Mouse (Mus musculus) bone marrow, adult 2 months (tissue): Measurements from ENCODE around the gene Ttc30b. TPM values are rescaled to one million over a fixed set of nuclear protein-coding genes. Genes with fewer than 3 reads are reported as not detected.

Experiments used
- H3K27ac ChIP-seq: fragments of 200-500 bp; 2 replicates; pipeline ENCODE4 v1.5.1; 2012; ENCODE audit warnings: low read depth, mild to moderate bottlenecking, control low read depth, inconsistent platforms, low read length; ENCODE audit not compliant: control insufficient read depth, poor library complexity, insufficient read depth
- H3K4me1 ChIP-seq: fragments of 200-500 bp; 2 replicates; pipeline ENCODE4 v1.6.1; 2011; ENCODE audit warnings: low read length; ENCODE audit not compliant: control insufficient read depth, insufficient read depth
- H3K4me3 ChIP-seq: fragments of 200-500 bp; replicated peaks from 2 replicates; pipeline ENCODE3; 2011; ENCODE audit warnings: mild to moderate bottlenecking, low read depth, low read length, control low read depth; ENCODE audit not compliant: control insufficient read depth
- CTCF ChIP-seq: fragments of 200-500 bp; IDR thresholded peaks from 2 replicates; pipeline ENCODE4 v1.5.1; 2011; ENCODE audit warnings: low read length, control low read depth; ENCODE audit not compliant: control insufficient read depth, insufficient read depth
- POLR2A ChIP-seq: fragments of 200-500 bp; IDR thresholded peaks from 2 replicates; pipeline ENCODE4 v1.6.1; 2011; ENCODE audit warnings: low read depth, mild to moderate bottlenecking, control low read depth, low read length, borderline replicate concordance; ENCODE audit not compliant: control insufficient read depth
- WGBS: fragments of 180-500 bp; shearing (Covaris S2); methylation state at CpG from one replicate; pipeline ENCODE4 v1.1.7; 2018; 5-methylcytosine and 5-hydroxymethylcytosine counted together
- polyA plus RNA-seq: library from polyadenylated mRNA; stranded (reverse); fragments of >200 nt; gene quantifications from 2 replicates; pipeline ENCODE4 v1.2.4, GENCODE M21; 2011; ENCODE audit warnings: low replicate concordance; ENCODE audit not compliant: missing spikeins, insufficient read depth, insufficient read length

Gene Ttc30b
- polyA plus RNA-seq, 1 experiment, result 1.4 TPM

DNA sequence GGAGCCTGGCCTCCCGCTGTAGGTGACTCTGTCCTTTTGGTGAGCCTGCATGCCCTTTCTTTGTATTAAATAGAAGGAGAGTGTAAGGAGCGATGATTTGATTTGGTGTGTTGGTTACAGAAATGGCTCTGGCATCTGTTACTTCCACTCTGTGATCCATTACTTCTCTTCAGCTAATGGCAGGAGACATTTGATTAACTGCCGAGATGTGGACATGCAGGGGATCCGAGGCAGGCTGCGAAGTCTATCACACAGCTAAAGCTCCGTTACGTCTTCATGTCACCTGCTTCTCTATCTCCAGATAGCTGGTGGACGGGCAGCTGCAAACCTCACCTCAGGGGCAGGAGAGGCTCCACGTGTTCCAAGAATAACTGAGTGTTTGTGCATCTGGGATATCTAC lies 35.7 kb upstream of the Ttc30b start:
- WGBS, result 81% methylated on average over 9 of the region's 9 CpGs
- H3K27ac ChIP-seq, result no peak overlapping the region
- TF ChIP-seq CTCF, result no peak
- TF ChIP-seq POLR2A, result no peak
- H3K4me3 ChIP-seq, result no peak overlapping the region
- no peaks in the 10 kb centered on the region; the same call in 1 of the 2 replicates for H3K4me1 ChIP-seq

DNA sequence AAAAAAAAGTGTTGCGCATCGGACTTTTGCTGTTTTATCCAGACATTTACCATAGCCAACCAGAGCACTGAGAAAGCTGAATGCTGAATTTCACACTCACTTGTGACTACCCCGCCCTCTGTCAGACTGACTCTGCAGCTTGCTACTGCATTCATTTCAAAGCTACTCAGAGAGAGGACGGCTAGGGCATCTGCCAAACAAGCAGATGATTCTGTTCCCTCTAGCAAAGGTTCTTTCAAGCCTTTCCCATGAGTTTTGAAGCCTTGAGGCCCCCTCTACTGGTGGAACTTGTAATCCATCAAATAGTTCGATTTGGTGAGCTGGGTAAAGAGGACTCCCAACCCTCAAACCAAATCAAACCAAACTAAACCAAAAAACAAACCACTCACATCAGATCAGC lies 26.6 kb upstream of the Ttc30b start:
- 15% methylated on average over 5 of the region's 5 CpGs for WGBS
- H3K27ac ChIP-seq, result no peak overlapping the region
- TF ChIP-seq CTCF, result no peak
- TF ChIP-seq POLR2A, result no peak
- H3K4me1 ChIP-seq, result no peaks in the 10 kb centered on the region
- no peak overlapping the region for H3K4me3 ChIP-seq

DNA sequence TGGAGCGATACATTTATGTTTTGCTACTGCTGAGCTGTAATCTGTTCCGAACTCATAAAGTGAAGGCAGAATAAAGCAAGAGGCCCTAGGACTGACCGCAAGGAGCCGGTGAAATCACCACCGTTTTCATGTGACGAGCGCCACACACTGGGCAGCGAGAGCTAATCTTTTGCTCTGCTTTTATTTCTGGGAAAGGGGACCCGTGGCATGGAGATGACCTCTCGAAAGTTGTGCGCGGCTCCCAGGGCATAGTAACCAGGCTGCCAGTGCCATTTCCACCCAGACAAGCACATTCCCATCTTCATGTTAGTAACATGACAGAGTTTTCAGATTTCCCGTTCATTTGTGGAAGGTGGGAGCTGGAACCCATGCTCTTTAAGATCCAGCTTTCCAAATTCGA lies 26.1 kb upstream of the Ttc30b start:
- H3K4me1 ChIP-seq, result no peaks in the 10 kb centered on the region
- H3K4me3 ChIP-seq, result no peak overlapping the region
- H3K27ac ChIP-seq, result no peak overlapping the region
- TF ChIP-seq CTCF (peak; percentile 49; the same call in 1 of the 2 replicates), POLR2A (no peak)
- 9% methylated on average over 14 of the region's 14 CpGs for WGBS

DNA sequence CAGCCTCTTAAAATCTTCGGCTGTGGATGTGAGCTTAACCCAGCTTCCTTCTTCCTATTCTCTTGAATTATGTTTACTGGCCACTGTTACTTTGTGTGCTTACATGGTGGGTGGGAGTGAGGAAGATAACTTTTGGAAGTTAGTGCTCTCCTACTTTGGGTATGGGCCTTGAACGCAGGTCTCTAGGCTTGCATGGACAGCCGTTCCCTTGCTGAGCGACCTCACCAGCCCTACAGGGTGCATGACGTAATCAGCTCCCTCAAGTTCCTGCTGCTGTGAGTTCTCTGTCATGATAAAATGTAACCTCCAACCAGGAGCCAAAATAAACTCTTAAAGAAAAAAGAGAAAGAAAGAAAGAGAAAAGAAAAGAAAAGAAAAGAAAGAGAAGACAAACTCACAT lies 25.7 kb upstream of the Ttc30b start:
- WGBS, result 42% methylated on average over 5 of the region's 5 CpGs
- H3K27ac ChIP-seq, result no peak overlapping the region
- no peaks in the 10 kb centered on the region for H3K4me1 ChIP-seq
- TF ChIP-seq POLR2A, result no peak
- TF ChIP-seq CTCF, result no peak
- no peak overlapping the region for H3K4me3 ChIP-seq

DNA sequence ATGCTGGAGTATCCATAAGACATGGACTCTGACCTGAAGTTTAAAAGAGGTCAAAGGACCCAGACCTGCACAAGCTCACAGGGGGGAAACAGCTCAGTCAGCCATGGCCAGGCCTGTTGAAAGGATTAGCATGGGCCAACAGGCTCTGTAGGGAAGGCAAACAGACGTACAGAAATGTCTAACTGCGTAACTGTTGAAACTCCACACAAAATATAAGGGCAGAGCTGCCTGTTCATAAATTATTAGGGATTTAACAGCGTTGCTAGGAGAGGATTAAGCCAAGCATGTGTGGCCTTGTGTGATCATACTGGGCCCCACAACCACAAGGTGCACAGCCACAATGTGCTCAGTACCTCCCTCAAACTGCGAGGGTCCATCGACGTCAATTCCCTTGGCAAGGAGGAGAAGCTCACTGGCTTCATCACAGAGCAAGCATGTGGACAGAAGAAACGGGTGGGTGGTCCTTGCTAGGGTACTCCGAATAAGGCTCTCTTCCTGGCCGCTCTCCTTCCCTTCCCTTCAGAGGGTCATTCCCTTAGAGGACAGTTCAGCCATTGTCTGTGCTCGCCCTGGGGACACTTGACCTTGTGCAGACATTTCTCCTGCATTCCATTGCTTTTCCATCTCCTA lies 24.9 kb upstream of the Ttc30b start:
- TF ChIP-seq POLR2A (no peak), CTCF (no peak)
- H3K4me3 ChIP-seq, result no peak overlapping the region
- no peaks in the 10 kb centered on the region for H3K4me1 ChIP-seq
- no peak overlapping the region for H3K27ac ChIP-seq
- WGBS, result 81% methylated on average over 10 of the region's 10 CpGs

DNA sequence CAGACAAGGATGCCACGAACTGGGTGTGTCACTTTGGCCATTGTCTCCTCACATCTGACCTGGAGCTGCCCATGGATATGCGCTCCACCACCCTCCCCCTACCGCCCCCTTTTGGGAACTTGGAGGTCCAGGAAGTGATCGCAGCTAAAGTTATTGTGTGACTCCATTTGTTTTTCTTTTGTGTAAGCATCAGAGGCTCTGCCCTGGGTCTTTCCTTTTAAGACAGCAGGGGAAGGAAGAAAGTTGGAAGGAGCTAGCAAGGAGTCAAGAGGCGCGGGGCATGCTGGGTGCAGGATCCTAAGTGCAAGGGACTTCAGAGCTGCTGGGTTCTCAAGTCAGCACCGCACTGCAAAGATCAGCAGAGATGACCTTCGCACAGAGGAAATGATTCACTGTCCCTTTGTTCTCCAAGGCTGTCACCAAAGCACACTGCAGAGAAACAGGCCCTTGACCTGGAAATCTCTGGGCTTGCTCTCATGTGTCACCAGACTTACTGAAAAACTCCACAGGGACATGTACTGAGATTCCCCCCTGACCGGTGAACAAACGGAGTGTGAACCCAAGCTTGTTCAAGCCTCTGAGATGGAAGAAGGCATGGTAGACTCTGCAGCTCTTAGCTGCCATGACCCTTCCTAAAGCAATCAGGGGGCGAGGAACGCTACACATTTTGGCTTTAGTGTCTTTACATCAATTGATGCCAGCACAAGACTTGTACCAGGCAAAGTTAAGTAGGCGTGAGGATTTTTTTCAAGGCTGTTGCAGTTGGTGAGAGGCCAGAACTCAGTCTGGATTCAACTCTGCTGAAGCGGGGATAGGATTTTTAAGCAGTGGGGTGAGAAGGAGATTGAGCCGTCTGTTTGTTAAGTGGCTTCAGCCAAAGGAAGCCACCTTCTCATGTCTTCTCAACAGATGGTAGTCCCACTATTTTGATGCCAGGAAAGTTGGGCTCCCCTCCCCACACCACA lies 22.3 kb upstream of the Ttc30b start:
- H3K27ac ChIP-seq, result no peak overlapping the region
- TF ChIP-seq POLR2A (no peak), CTCF (no peak)
- no peak overlapping the region for H3K4me3 ChIP-seq
- 83% methylated on average over 15 of the region's 15 CpGs for WGBS
- no peaks in the 10 kb centered on the region for H3K4me1 ChIP-seq

DNA sequence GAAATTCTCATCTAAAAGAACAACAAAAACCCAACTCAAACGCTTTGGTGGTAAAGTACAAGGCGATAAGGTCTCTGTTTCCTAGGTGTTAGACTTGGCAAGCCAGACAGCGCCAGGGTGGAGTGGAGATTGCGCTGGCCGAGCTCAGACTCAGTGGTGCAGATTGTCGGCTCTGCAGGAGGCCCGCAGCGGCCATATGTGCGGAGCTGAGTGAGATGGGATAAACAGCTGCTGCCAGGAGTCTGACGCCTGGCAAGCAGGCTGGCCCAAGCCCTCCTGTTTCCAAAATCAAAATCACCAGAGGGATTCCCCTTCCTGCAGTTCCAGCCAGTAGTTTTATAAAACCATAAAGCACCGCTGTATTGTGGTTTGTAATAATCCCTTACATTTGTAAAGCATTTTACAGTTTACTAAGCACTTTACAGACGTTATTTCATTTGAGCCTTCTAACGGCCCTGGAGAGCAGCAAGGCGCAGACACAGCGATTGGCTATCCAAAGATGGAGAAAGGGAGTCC lies 21.5 kb upstream of the Ttc30b start:
- H3K4me1 ChIP-seq, result no peaks in the 10 kb centered on the region

DNA sequence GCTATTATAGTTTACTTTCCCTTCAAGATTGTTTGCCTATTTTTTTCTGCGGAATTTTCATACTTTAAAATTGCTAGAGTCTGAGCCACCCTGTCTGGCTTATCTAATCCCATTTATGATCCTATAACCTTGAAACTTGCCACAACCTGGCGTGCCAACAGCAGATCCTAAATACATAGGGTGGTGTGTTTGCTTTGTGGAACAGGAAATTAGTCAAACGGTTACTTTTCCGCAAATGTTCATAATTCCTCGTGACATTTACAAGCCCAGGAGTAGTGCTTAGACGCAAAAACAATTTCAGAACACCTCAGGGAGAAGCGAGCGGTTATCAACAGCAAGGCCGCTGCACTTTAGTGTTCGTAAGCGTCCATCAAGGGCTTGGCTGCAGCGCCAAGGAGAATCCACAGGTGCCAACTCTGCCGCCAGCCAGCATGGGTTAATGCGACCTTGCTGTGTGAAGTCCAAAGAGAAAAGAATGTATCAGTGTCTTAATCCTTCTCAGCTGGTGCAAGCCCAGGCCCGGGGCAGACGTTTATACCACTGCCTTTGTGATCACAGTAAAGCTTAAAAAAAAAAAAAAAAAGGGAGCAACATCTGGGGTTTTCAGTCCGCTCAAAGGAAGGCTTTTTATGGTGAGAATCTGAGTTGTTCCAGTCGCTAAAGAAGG lies 20.9 kb upstream of the Ttc30b start:
- H3K27ac ChIP-seq, result no peak overlapping the region
- H3K4me3 ChIP-seq, result no peak overlapping the region
- TF ChIP-seq POLR2A (no peak), CTCF (no peak)
- WGBS, result 58% methylated on average over 18 of the region's 18 CpGs
- no peaks in the 10 kb centered on the region for H3K4me1 ChIP-seq

More for the DNA sequence above, 21.5 kb upstream of the Ttc30b start:
- no peak for TF ChIP-seq POLR2A
- TF ChIP-seq CTCF, result no peak
- Histone ChIP-seq H3K4me3 (no peak overlapping the region), H3K27ac (no peak overlapping the region)
- WGBS, result 78% methylated on average over 15 of the region's 15 CpGs
